Mouse (Mus musculus) cortical plate, adult 2 months (tissue): ENCODE measurements around the gene Clec2i.
"Not testable (repeated sequence)": the region's sequence is repeated elsewhere in the genome, so short reads cannot be mapped to it uniquely, and the experiment has no call there.

Source experiments
- CTCF ChIP-seq: fragments of 200-500 bp; IDR thresholded peaks from 2 replicates; pipeline ENCODE4 v1.5.1; 2011; ENCODE audit warnings: mild to moderate bottlenecking, control low read depth, low read length; ENCODE audit not compliant: insufficient read depth; ENCODE audit errors: extremely low read depth
- POLR2A ChIP-seq: fragments of 200-500 bp; IDR thresholded peaks from 2 replicates; pipeline ENCODE4 v1.6.1; 2011; ENCODE audit warnings: mild to moderate bottlenecking, low read length, control low read depth; ENCODE audit not compliant: insufficient read depth; ENCODE audit errors: extremely low read depth

DNA sequence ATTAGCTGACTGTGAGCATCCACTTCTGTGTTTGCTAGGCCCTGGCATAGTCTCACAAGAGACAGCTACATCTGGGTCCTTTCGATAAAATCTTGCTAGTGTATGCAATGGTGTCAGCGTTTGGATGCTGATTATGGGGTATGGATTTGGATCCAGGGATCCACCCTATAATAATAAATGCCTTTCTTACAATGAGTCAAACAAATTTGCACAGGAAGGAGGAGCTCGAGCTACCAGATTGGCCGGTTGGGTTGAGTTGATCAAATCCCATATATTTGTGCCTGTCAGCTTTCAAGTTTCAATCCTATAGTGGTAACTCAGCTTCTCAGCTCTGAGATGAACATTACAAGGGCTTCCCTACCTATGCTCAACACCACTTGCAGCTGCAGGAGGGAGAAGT, 46.7 kb downstream of the Clec2i start, which contains the start of gene Clec2g:
- TF ChIP-seq POLR2A, CTCF: not testable (repeated sequence)
